Mouse (Mus musculus): ENCODE measurements at regions not wholly inside any gene's neighbourhood (a gene's known extent, or its start where the extent isn't known, plus 50 kb on each side); places are given as distances from the start of the nearest gene placed in this dataset.

DNA sequence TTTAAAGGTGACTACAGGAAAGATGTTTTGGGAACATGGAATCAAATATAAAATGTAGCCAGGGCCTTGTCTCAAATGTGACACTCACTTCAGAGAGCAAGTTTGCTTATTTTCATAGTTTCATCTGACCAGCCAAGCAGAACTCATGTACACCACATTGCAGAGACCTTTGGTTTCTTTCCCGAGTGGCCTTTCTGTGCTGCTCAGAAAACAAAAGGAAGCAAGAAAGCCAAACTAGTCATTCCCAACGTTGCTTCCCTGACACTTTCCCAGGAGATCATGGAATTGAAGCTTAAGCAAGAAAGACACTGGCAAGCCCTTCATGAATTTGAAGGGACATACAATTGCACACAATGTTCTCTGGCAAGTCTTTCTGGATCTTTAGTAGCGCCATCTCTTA, 191.3 kb downstream of the Col12a1 start:
- TF ChIP-seq CTCF (IDR thresholded peaks at IDR 0.05; ENCODE audit: borderline replicate concordance, extremely low read depth, insufficient read depth, insufficient read length) (no peak), POLR2A (IDR thresholded peaks at IDR 0.05; ENCODE audit: borderline replicate concordance, extremely low read depth, insufficient read depth, insufficient read length, poor library complexity, severe bottlenecking) (no peak)
- no peak for DNase-seq (ENCODE audit: low read depth)

Measured in brain, embryonic 14.5 days (tissue).